Mouse (Mus musculus) midbrain, embryonic 10.5 days (tissue): ENCODE measurements around the gene Rgs17. TPM values are rescaled to one million over a fixed set of nuclear protein-coding genes. Genes with fewer than 3 reads are reported as not detected.

Source experiments
- DNase-seq: peaks from one replicate; pipeline ENCODE4 v3.0.0-alpha.2; 2017; ENCODE audit warnings: low spot score
- H3K27ac ChIP-seq: fragments of 300-500 bp; sonication (generic); replicated peaks from 2 replicates; pipeline ENCODE4 v1.5.1; 2016; ENCODE audit warnings: mild to moderate bottlenecking
- H3K27me3 ChIP-seq: fragments of 300-500 bp; sonication (generic); 2 replicates; pipeline ENCODE4 v1.6.1; 2016; ENCODE audit warnings: low read depth, mild to moderate bottlenecking; ENCODE audit not compliant: poor library complexity, severe bottlenecking
- H3K36me3 ChIP-seq: fragments of 300-500 bp; sonication (generic); 2 replicates; pipeline ENCODE4 v1.6.1; 2016; ENCODE audit warnings: mild to moderate bottlenecking, moderate library complexity
- H3K4me1 ChIP-seq: fragments of 300-500 bp; sonication (generic); 2 replicates; pipeline ENCODE4 v1.6.1; 2016
- H3K4me3 ChIP-seq: fragments of 300-500 bp; sonication (generic); 2 replicates; pipeline ENCODE4 v1.5.1; 2016; ENCODE audit warnings: mild to moderate bottlenecking, moderate library complexity
- H3K9me3 ChIP-seq: fragments of 300-500 bp; sonication (generic); replicated peaks from 2 replicates; pipeline ENCODE4 v1.6.1; 2016; ENCODE audit warnings: mild to moderate bottlenecking
- WGBS: fragments of 180-500 bp; shearing (Covaris S2); methylation state at CpG from one replicate; pipeline ENCODE4 v1.1.7; 2016; 5-methylcytosine and 5-hydroxymethylcytosine counted together
- polyA plus RNA-seq: library from polyadenylated mRNA; unstranded; fragments of >200 nt; fragmentation: Nextera tagmentation; extraction: Ambion mirVana; gene quantifications from 2 replicates; pipeline ENCODE4 v1.2.1, GENCODE M21; 2016

The Rgs17 gene
- polyA plus RNA-seq, 1 experiment from 2014 or later = 1.3 TPM

- H3K27ac ChIP-seq = no peak overlapping the region
- H3K9me3 ChIP-seq = no peaks in the 10 kb centered on the region
- 51% methylated on average over 2 of the region's 2 CpGs for WGBS
- H3K36me3 ChIP-seq = no peaks in the 10 kb centered on the region
- H3K4me3 ChIP-seq = no peak overlapping the region
- H3K27me3 ChIP-seq = no peaks in the 10 kb centered on the region
- H3K4me1 ChIP-seq = no peaks in the 10 kb centered on the region
- DNase-seq = no peak
Observed at GRCm38 (mm10) chr10:5865996-5866395, 56.2 kb downstream of the Rgs17 start.

DNA sequence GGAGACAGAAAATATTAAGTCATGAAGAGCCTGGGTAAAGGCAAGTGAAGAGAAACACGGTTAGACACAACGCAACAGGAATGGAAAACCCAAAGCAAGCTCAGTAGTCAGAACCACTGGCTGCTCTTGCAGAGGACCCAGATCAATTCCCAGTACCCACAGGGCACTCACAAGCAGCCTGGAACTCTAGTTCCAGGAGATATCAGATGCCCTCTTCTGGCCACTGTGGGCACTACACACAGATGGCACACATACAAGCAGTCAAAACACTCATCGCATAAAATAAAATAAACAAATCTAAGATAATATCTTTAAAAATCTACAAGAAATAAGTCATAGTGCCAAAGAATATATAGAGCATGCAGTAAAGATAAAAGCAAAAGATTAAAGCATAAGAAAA lies 59.5 kb downstream of the Rgs17 start:
- H3K9me3 ChIP-seq = no peaks in the 10 kb centered on the region
- no peak overlapping the region for H3K4me3 ChIP-seq
- no peaks in the 10 kb centered on the region for H3K4me1 ChIP-seq
- WGBS = 96% methylated on average over 3 of the region's 3 CpGs
- no peak for DNase-seq
- no peaks in the 10 kb centered on the region for H3K27me3 ChIP-seq
- no peak overlapping the region for H3K27ac ChIP-seq
- no peaks in the 10 kb centered on the region for H3K36me3 ChIP-seq

DNA sequence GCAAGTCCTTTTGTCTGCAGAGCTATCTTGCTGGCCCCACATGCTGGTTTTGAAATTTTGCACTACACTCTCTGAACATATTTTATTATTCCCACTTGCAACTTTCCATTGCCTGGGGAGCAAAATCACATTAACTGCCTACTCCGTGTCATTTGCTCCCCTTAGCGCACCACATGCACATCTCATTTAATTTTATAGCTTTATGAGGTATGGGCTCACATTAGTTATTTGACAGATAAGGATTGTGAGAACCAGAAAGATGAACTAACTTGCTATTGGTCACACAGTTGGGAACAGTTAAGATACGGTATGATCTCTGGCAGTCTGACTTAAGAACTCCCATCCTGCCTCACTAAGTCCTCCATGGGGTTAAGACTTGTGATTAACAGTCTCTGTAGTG lies 61.4 kb downstream of the Rgs17 start:
- H3K36me3 ChIP-seq = no peaks in the 10 kb centered on the region
- 94% methylated on average over 3 of the region's 3 CpGs for whole genome bisulfite sequencing
- H3K27ac ChIP-seq = no peak overlapping the region
- H3K4me3 ChIP-seq = no peak overlapping the region
- H3K4me1 ChIP-seq = no peaks in the 10 kb centered on the region
- H3K9me3 ChIP-seq = no peaks in the 10 kb centered on the region
- H3K27me3 ChIP-seq = no peaks in the 10 kb centered on the region
- DNase-seq = no peak

DNA sequence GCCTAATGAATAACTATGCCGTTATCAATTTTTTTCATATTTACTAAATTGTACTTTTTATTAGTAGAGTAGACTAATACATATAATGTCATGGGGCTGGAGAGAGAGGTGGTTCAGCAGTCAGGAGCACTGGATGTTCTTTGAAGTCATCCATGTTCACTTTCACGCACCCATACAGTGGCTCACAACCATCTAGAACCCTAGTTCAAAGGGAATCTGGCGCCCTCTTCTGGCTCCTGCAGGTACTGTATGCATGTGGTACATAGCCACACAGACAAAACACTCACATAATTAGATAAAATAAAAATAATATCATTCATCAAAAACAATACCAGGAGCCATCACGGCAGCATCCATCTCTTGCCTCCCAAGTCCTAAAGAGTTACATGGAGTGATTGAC lies 62.5 kb downstream of the Rgs17 start:
- no peaks in the 10 kb centered on the region for H3K27me3 ChIP-seq
- 77% methylated on average over 4 of the region's 4 CpGs for WGBS
- DNase-seq = no peak
- no peak overlapping the region for H3K27ac ChIP-seq
- H3K4me3 ChIP-seq = no peak overlapping the region
- H3K9me3 ChIP-seq = no peaks in the 10 kb centered on the region
- H3K4me1 ChIP-seq = no peaks in the 10 kb centered on the region
- no peaks in the 10 kb centered on the region for H3K36me3 ChIP-seq

GRCm38 (mm10) chr10:5857996-5858549 lies 64.1 kb downstream of the Rgs17 start:
- H3K4me1 ChIP-seq = no peaks in the 10 kb centered on the region
- no peak overlapping the region for H3K27ac ChIP-seq
- H3K4me3 ChIP-seq = no peak overlapping the region
- 79% methylated on average over 10 of the region's 10 CpGs for WGBS
- H3K36me3 ChIP-seq = no peaks in the 10 kb centered on the region
- no peak for DNase-seq
- no peaks in the 10 kb centered on the region for H3K9me3 ChIP-seq
- no peaks in the 10 kb centered on the region for H3K27me3 ChIP-seq

DNA sequence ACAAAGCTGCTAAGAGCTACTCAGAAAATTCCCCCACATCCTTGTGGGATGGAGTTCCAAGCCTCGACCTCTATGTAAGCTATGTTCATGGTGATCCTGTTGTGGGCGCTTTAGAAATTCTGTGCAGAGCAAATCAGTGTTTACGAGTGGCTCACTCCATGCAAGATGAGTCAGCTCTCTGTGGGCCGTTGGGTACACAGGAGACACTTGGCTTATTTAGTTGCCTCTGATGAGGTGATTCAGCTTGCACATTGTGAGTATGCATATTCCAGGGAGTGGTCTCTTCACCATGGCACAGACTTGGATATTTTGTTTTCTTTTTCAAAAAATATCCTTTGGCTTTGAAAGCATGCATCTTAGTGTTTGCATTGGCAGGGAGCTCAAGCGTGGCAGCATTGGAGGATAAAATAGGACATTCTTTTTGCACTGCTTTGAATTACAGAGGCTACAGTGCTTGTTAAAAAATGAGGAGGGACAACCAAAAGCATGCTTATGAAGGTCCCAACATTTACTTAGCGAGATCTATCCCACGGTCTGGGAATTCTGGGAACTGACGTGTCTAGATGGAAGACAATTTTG lies 68.8 kb downstream of the Rgs17 start:
- H3K4me1 ChIP-seq = no peaks in the 10 kb centered on the region
- 91% methylated on average over 8 of the region's 8 CpGs for WGBS
- DNase-seq = no peak

DNA sequence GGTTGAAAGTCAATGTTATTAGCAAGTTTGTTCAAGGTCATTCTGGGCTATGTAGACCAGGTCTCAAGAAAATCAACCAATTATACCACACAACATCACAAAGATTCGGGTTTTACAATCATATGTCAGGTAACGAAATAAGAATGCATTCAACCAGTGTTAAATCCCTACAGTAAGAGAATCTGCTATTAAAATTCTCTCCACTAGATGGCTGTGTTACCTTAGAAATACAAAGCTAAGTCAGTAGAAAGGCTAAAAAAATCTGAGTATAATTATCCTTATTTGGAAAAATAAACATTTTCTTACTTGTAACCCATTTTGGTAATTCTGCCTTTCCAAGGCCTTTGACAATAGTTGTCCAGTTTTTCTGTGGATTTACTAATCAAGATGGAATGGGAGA lies 75.3 kb downstream of the Rgs17 start:
- no peaks in the 10 kb centered on the region for H3K27me3 ChIP-seq
- no peak overlapping the region for H3K4me3 ChIP-seq
- no peaks in the 10 kb centered on the region for H3K9me3 ChIP-seq
- no peaks in the 10 kb centered on the region for H3K36me3 ChIP-seq
- no peak for DNase-seq
- no peak overlapping the region for H3K27ac ChIP-seq
- H3K4me1 ChIP-seq = no peaks in the 10 kb centered on the region
- 46% methylated on average over 2 of the region's 2 CpGs for WGBS

More for the DNA sequence above, 68.8 kb downstream of the Rgs17 start:
- Histone ChIP-seq H3K4me3 (no peak overlapping the region), H3K27ac (no peak overlapping the region), H3K36me3 (no peaks in the 10 kb centered on the region), H3K9me3 (no peaks in the 10 kb centered on the region), H3K27me3 (no peaks in the 10 kb centered on the region)

DNA sequence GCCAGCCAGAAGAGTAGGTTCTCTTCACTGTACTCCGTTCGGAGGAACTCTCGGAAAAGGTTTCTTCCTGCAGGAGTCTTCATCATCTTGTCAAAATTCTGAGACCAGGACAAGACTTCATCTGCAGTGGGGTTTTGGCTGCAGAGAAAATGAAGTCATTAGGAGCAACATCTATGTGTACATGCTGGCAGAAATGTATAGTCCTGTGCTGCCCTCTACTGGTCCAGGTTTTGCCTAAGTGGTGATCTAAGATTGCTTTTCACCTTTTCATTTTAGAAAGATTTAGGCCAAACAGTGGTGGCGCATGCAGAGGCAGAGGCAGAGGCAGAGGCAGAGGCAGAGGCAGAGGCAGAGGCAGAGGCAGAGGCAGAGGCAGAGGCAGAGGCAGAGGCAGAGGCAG lies 80.8 kb downstream of the Rgs17 start:
- 77% methylated on average over 4 of the region's 4 CpGs for WGBS
- Histone ChIP-seq H3K9me3 (no peaks in the 10 kb centered on the region), H3K27ac (no peak overlapping the region), H3K4me3 (no peak overlapping the region), H3K4me1 (no peaks in the 10 kb centered on the region), H3K36me3 (no peaks in the 10 kb centered on the region), H3K27me3 (no peaks in the 10 kb centered on the region)
- peak; percentile 37 for DNase-seq

GRCm38 (mm10) chr10:5826336-5827025 lies 95.7 kb downstream of the Rgs17 start:
- H3K27me3 ChIP-seq = no peaks in the 10 kb centered on the region
- H3K4me1 ChIP-seq = peaks cover 24% of the 10 kb centered on the region
- 77% methylated on average over 6 of the region's 6 CpGs for WGBS
- no peak overlapping the region for H3K27ac ChIP-seq
- H3K36me3 ChIP-seq = peaks cover 6% of the 10 kb centered on the region; the same call in 1 of the 2 replicates
- H3K9me3 ChIP-seq = no peaks in the 10 kb centered on the region
- no peak for DNase-seq
- H3K4me3 ChIP-seq = no peak overlapping the region

- H3K4me1 ChIP-seq = peaks cover 24% of the 10 kb centered on the region
- peaks cover 17% of the 10 kb centered on the region for H3K36me3 ChIP-seq
- H3K27me3 ChIP-seq = no peaks in the 10 kb centered on the region
- 3% methylated on average over 3 of the region's 3 CpGs for WGBS
- H3K9me3 ChIP-seq = no peaks in the 10 kb centered on the region
- H3K4me3 ChIP-seq = peak overlapping the region; percentile 90
- peak; percentile 34 for DNase-seq
- H3K27ac ChIP-seq = peak overlapping the region; percentile 91
Observed at GRCm38 (mm10) chr10:5824779-5825178, 97.4 kb downstream of the Rgs17 start.

GRCm38 (mm10) chr10:5823740-5824491 lies 98.3 kb downstream of the Rgs17 start, which contains the start of gene Mtrf1l:
Mtrf1l (minus strand) TSS chr10:5823910.
- H3K9me3 ChIP-seq = no peaks in the 10 kb centered on the region
- H3K36me3 ChIP-seq = peaks cover 26% of the 10 kb centered on the region
- under 1% methylated on average over 47 of the region's 47 CpGs for WGBS
- H3K27ac ChIP-seq = peak within 1 kb of the TSS; percentile 91
- peaks cover 24% of the 10 kb centered on the region for H3K4me1 ChIP-seq
- no peaks in the 10 kb centered on the region for H3K27me3 ChIP-seq
- DNase-seq = peak; percentile 97
- peak within 1 kb of the TSS; percentile 90 for H3K4me3 ChIP-seq

DNA sequence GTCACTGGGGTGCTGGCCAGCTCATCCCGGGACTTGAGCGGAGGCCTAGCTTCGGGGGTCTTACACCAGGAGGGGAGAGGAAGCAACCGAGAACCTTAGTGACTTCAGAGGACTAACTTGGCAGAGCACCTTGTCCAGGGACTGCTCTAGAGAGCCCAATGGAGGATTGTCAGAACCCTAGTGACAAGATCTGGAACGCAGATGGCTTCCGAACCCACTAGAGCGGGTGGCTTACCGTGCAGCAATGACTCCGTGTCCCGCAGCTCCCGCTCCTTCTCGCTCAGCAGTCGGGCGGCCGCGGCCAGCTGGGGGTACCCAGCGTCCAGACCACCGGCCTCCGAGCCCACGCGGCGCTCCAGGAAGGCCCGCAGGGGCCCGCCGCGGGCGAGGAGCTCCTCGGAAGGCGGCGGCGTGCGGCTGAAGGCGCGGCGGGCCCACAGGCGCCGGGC lies 98.9 kb downstream of the Rgs17 start:
- peak overlapping the region; percentile 90 for H3K4me3 ChIP-seq
- H3K9me3 ChIP-seq = no peaks in the 10 kb centered on the region
- peak overlapping the region; percentile 91 for H3K27ac ChIP-seq
- peaks cover 24% of the 10 kb centered on the region for H3K4me1 ChIP-seq
- under 1% methylated on average over 37 of the region's 37 CpGs for WGBS
- no peaks in the 10 kb centered on the region for H3K27me3 ChIP-seq
- no peak for DNase-seq
- H3K36me3 ChIP-seq = peaks cover 32% of the 10 kb centered on the region
